Mouse (Mus musculus) granulocyte monocyte progenitor cell, adult 5-6 weeks (primary cell): ENCODE results near the gene Ctrb1. TPM values are rescaled to one million over a fixed set of nuclear protein-coding genes. Genes with fewer than 3 reads are reported as not detected.
A peak's percentile ranks its signal among the peaks of the same experiment; 100 is the strongest.

Experiments
- ATAC-seq: replicated peaks from 2 replicates; pipeline ENCODE4 v1.8.0; 2016; ENCODE audit warnings: mild to moderate bottlenecking, moderate TSS enrichment, inconsistent platforms; ENCODE audit not compliant: poor library complexity, severe bottlenecking
- total RNA-seq, 2 experiments: library from RNA; stranded (forward) in 1 of 2; stranded (reverse) in 1 of 2; fragments of 200-712, 200-1000 nt in 1 of 2; fragments of >200 nt in 1 of 2; fragmentation: Nextera tagmentation in 1 of 2; gene quantifications; 2 replicates each; pipeline ENCODE4 v1.2.3; 2014 to 2017

Gene Ctrb1
- total RNA-seq (2014; fragmentation: Nextera tagmentation) (not detected in 2 replicates), total RNA-seq (2017) (not detected in 2 replicates)

GRCm38 (mm10) chr8:111690960-111691445 is at the start of gene Ctrb1:
Ctrb1 (minus strand) TSS chr8:111691010.
- ATAC-seq: no peak

- no peak for ATAC-seq
Observed at GRCm38 (mm10) chr8:111740301-111740711, 49.5 kb upstream of the Ctrb1 start.

GRCm38 (mm10) chr8:111739604-111740003 is 48.8 kb upstream of the Ctrb1 start:
- peak; percentile 52 for ATAC-seq

- no peak for ATAC-seq
Observed at GRCm38 (mm10) chr8:111738867-111739266, 48.1 kb upstream of the Ctrb1 start.

GRCm38 (mm10) chr8:111736321-111736720 is 45.5 kb upstream of the Ctrb1 start:
- ATAC-seq: no peak

GRCm38 (mm10) chr8:111735791-111736190 is 45.0 kb upstream of the Ctrb1 start:
- no peak for ATAC-seq

GRCm38 (mm10) chr8:111735335-111735761 is 44.5 kb upstream of the Ctrb1 start:
- ATAC-seq: no peak

- ATAC-seq: no peak
Observed at GRCm38 (mm10) chr8:111734244-111734960, 43.6 kb upstream of the Ctrb1 start.

GRCm38 (mm10) chr8:111733581-111734243 is 42.9 kb upstream of the Ctrb1 start:
- no peak for ATAC-seq

- no peak for ATAC-seq
Observed at GRCm38 (mm10) chr8:111732406-111733085, 41.7 kb upstream of the Ctrb1 start.

- ATAC-seq: peak; percentile 96
Observed at GRCm38 (mm10) chr8:111732004-111732403, 41.2 kb upstream of the Ctrb1 start.

GRCm38 (mm10) chr8:111731231-111731977 is 40.6 kb upstream of the Ctrb1 start:
- peak; percentile 2; the same call in 1 of the 2 replicates for ATAC-seq

GRCm38 (mm10) chr8:111729233-111730170 is 38.7 kb upstream of the Ctrb1 start:
- ATAC-seq: no peak

GRCm38 (mm10) chr8:111728481-111728880 is 37.7 kb upstream of the Ctrb1 start:
- no peak for ATAC-seq

GRCm38 (mm10) chr8:111727553-111727952 is 36.7 kb upstream of the Ctrb1 start:
- ATAC-seq: no peak

GRCm38 (mm10) chr8:111726102-111726900 is 35.5 kb upstream of the Ctrb1 start:
- ATAC-seq: peak; percentile 81

GRCm38 (mm10) chr8:111725341-111725740 is 34.5 kb upstream of the Ctrb1 start:
- no peak for ATAC-seq

GRCm38 (mm10) chr8:111720115-111720544 is 29.3 kb upstream of the Ctrb1 start:
- ATAC-seq: peak; percentile 57
